Mouse (Mus musculus) c-Kit-positive CD71-positive TER-119-negative erythroid progenitor cells, embryonic 14.5 days (primary cell): ENCODE measurements around the gene Vac14.

Source experiments
- DNase-seq: peaks from one replicate; pipeline ENCODE4 v3.0.0-alpha.2; 2013; ENCODE audit warnings: low read depth

Gene Vac14

DNA sequence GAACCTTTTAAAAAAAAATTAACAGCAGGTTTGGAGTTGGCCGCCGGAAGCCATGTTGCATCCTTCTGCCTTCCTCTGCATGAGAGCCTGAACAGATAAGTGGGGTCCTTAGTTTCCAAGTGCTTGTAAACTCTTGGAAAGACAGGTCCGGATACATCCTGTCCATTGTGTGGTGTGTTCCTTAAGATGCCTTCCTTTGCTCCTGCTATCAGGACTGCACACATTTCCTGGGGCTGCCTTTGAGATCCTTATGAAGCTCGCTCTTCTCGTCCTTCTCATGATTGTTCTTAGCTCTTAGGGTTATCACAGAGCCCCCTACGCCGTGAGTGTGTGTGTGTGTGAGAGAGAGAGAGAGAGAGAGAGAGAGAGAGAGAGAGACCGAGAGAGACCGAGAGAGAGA, 71.6 kb downstream of the Vac14 start:
- no peak for DNase-seq

DNA sequence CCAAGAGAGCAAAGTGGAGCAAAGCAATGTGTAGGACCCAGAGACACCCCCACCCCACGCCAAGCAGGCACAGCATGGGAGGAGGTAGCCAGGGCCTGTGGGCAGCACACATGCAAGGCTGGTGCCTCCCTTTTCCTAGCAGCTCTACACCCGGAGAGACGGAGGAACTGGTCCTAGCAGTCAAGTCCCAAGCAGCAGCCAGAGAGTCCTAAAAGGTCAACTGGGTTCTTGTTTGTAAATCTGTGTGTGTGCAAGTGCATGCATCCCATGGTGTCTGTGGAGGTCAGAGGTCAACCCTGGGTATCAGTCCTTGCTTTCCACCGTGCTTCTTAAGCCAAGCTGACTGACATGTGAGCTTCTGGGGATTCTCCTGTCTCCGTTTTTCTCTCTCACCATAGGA, 75.8 kb downstream of the Vac14 start:
- no peak for DNase-seq

DNA sequence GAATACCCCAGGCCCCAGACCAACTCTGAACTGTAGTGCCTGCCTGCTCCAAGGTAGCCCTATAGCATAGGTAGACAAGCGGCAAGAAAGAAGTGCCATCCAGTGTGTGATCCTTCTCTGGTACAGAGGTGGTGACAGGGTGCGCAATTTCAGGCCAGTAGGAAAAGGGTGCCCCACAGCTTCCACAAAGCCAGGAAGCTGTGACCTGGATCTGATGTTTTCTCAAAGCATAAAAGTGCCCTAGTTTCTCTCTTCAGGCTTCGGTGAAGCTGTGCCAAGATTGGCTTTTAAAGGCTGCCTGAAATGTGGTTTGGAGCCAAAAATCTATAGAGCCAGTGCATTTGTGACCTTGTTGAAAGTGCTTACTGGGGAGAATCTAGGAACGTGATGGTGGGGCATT, 76.4 kb downstream of the Vac14 start:
- DNase-seq, result no peak

DNA sequence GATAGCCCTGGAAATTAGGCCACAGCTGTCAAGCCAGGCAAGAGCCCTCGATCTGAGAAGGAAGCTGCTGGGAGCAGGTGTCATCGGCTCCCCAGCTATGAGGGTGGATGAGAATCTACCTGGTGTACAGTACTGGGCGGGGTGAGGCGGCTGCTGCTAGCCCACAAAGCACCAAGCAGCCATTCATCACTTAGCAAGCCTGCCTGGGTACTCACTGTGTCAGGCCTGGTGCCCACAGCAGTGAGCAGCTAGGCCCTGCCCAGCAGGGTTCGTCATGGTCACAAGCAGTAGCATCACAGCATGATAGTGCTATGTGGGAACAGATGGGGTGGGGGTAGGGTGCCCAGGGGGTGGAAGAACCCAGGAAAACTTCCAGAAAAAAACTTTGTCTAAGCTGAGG, 77.0 kb downstream of the Vac14 start:
- DNase-seq, result no peak

DNA sequence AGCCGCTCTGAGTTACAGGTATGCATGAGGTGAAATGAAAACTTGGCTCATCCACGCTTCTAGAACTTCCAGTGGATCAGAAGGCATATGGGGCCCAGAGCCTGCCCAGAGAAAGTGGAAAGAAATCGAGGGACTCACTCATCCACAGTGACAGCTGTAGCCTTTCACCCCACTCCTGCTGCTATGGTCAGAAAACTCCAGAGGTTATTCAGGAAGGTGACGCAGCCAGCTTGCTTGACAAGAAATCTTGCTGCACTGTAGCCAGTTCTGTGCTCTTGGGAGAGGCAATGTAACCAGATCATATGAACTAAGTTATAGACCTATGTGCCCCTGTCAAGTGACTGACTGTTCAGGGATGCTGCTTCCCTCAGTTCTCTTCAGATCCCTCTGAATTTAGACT, 77.7 kb downstream of the Vac14 start:
- no peak for DNase-seq

DNA sequence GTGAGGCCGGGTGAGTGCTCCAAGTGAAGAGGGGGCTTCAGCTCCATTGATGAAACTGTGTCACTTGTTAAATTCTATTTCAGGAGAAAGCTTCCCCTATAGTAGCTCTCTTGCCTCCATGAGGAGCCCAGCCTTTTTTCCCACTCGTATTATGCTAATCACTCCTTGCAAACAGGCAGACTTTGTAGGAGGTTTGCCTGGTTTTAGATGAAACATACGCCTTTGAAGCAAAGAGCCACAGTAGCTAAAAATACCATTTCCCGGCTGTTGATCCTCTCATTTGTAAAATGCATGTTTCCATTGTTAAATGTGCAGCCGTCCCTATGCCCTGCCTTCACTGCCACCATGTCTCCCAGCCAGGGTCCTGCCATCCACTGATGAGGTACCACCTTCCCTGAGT, 79.2 kb downstream of the Vac14 start:
- DNase-seq, result no peak

DNA sequence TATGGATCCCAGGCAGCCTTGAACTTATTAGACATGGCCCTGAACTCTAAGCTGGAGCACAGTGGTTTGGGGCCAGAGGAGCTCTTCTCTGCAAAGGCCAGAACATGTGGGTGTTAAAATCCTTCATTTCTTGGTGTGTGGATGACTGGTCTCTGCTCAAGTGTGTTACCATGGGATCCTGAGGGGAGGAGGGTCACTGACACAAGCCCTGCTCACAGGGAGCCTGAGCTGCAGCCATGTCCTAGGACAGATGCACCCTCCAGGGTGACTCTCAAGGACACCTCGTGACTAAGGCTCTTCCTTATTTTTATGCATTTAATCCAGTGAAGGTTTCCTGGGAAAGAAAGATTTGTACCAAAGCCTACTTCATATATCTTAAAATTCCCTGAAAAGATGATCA, 79.7 kb downstream of the Vac14 start:
- no peak for DNase-seq

DNA sequence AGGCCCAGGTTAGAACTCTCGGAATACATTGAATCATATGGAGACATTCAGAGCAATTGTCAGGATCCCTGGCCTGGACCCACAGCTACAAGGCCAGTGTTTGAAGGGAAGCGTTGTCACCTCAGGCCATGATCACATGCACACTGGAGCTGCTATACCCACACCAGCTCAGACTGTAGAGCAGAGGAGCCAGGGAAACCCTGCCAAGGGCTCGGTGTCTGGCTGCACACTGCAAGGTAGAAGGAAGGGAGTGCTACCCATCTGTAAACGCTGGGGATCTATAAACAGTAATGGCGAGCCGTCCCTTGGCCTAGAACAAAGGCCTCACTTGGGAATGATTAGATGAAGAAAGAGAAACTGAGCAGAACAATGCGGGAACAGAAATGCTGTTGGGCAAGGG, 81.1 kb downstream of the Vac14 start:
- DNase-seq, result no peak

DNA sequence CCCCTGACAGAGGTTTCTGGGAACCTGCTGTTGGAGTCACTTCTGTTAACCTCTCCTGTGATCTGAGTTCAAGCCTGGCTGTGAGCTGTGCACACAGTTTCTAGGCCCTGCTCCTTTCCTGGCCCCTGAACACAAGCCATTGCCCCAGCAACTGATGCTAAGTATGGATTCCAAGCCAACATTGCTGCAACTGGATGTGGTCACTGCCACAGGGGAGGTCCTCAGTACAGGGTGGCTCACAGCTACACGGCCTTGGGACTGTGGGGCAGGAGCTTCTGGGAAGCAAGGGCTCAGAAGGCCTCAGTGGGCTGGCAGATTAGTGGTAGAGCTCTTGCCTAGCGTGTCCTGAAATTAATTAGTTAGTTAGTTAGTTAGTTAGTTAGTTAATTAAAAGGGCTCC, 82.2 kb downstream of the Vac14 start:
- no peak for DNase-seq

DNA sequence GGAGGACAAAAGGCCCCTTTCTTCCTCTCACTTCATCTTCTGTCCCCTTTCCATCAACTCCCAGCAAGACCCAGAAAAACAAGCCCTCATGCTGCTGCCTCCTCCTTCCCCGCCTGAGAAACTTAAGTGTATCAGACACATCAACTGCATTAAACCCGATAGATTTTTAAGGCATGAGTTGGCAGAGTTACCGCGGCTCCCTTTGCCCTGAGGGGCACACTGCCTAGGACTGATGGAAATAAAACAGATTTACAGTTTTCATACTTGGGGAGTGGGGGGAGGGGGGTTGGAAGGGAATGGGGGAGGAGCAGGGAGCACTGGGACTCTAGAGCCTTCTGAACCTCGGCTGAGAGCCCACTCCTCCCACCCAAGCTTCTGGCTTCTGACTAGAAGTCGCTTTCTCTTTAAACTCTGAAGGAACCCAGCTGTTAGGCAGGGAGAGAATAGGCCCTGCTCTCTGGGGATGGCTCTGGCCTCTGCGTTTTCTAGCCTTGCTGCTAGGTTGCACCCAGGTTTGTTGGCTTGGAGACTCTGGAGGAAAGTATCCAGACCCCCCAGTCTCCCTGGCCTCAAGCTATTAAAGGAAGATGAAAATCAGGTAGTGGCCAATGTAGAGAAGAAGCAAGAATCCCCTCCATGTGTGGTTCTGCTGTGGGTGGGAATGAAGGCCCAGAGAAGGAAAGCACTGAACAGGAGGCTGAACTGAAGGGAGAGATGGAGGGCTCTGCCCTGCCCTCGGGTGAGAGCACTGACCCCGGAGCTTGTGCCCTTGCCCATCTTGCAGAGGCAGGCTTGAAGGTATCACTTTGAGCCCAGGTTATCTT, 84.5 kb downstream of the Vac14 start:
- DNase-seq, result no peak

DNA sequence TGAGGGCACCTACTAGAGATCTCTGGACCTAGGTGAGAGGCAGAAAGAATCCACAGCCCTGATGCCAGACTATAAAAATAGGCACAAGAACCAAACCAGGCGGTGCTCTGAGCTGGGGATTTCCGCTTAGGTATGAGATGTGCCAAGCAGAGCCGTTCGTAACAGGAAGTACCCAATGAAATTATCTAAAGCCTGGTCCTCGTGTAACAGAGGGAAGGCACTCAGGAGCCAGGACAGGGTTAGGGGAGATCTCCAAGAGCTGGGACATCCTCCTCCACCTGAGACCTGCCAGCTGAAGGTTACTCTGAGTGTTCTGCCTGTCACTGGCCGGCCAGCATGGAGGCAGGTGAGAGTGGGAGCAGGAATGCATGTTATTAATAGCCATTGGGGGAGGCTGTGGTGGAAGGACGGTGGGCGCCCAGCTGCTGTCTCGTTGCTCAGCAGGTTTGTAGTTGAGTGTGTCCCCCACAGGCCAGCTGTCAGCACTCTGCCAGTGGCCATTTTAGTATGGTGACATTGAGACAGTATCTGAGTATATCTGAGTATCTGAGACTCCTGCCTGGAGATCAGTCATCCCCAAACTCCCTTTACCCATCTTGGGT, 85.2 kb downstream of the Vac14 start:
- no peak for DNase-seq

DNA sequence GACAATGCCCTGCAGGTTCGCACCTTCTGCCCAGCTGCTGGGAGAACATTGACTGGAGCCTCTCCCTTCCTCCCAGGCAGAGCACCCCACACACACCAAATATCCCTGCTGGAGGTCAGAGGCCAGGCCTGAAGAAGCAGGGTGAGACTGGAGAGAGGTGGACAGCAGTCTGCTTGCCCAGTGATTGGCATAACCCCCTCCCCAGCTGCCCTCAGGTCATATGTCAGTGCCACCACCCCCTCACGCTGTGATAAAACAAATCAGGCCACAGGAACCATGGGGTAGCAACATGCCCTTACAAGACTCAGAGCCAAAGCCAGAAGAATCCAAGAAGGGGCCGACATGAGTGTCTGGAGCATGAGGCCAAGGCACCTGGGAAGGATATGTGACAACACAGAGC, 85.7 kb downstream of the Vac14 start:
- DNase-seq, result no peak

DNA sequence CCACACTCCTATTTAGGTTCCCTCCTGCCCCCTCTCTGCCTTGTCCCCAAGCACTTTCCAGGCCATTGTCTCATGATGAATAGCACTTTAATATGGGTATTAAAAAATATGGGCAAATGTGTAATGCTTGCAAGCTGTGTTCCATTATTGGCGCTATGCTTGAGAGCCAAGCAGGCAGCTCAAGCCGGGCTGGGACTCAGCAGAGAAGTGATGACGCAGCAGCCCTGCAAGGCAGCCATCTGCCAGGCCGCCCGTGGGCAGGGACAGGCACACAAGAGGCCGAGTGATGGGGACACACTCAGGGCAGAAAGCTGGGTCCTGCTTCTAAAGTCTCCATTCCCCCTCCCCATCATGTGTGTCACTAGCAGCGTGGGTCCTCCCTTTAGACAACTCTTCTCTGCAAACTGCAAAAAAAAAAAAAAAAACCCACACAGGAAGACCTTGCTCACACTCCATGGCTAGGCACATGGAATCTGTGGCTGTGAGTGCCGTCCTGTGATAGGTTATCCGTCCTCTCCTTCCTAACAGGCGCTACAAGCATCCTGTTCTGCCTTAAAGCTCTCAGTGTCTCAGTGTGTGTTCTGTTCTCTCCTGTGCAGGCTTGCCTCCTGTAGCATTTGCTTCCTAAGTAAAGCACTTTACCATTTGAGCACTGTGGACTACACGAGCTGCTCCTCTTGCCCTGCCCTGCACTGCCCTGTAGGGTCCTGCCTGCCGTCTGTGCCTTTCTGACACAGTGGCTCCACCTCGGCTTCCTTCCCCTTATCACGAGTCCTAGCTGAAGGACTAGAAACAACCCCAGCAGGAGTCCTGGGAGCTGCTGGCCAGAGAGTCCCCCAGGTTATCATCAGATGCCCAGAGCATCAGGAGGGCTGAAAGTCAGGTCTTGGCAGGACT, 87.3 kb downstream of the Vac14 start:
- no peak for DNase-seq

DNA sequence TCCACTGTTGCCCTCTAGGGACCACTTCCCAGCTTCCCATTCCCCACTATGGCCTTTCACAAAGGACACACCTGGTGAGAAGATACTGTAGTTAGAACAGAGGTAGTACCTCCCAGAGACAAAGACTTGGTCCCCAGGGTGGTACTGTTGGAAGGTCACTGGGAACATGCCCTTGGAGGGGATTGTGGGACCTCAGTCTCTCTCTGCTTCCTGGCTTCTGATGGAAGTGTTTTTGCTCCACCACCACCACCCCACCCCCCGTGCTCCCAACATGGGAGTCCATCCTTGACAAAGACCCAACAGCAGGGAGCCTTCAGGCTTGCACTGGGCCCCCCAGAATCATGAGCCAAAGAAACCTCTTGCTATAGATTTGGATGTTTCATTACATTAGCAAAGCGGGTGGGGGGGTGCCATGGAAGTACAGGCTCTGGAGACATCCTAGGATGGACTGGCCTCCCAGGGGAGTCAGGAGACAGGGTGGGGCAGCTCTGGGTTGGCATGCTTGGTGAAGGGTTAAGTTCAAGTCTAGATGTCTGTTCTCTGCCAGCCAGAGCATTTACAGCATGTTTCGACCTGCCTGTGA, 88.0 kb downstream of the Vac14 start:
- no peak for DNase-seq

DNA sequence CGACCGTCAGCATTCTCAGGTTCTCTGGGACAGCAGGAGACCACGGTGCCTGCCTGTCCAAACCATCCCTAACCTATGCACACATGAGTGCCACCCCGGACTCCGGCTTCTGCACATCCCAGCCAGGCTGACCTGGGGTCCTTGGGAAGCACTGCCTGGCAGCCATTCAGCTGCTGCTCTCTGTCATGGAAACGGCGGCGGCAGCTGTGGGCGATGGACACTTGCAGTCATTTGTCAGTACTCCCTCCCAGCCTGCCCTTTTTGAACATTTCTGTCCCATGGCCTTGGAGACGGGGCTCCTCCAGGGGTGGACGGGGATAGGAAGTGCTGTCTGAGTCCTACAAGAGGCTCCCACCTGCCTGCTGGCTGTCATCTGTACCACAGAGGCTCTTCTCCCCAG, 90.0 kb downstream of the Vac14 start:
- DNase-seq, result no peak

DNA sequence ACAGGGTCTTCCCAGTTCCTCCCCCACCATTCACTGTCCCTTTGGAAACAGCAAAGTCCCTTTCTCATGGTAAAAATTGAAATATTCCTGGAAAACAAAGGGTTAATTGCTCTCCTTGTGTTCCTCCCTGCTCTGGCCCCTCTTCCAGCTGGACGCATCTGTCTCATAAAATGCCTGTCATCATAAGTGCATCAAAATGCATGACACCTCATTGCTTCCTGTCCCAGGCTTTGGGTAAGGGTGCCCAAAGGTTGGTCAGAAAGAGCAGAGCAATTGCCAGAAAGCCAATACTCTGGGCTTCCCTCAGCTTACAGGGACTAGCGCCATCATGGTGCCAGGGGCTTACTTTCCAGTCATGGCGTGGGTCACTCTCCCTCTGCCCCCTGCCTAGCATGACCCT, 92.2 kb downstream of the Vac14 start:
- no peak for DNase-seq

DNA sequence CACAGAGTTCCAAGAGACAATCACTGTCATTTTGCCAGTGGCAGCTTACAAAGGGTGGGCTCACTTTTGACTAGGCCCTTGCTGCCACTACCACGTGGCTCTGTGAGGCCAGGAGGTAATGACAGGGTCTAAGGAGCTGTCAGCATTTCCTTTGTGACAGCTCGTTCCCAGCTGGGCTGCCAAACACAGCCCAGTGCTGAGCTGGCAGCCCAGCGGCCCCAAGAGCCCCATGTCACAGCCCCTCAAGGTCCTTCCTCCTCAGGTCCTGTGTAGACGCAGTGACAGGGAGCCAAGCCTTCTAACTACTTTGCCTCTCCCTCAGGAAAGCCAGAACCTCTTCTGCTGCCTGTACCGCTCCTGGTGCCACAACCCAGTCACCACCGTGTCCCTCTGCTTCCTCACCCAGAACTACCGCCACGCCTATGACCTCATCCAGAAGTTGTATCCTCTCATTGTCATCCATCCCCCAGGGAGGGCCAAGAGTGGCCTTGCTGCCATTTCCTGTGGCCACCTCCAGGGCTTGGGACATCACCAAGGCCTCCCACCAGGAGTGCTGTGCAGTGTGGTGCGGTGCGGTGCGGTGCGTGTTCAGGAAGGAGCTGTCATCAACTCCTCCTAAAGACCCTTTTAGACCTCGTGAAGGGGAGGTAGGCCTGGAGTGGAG, 93.0 kb downstream of the Vac14 start:
- DNase-seq, result no peak

DNA sequence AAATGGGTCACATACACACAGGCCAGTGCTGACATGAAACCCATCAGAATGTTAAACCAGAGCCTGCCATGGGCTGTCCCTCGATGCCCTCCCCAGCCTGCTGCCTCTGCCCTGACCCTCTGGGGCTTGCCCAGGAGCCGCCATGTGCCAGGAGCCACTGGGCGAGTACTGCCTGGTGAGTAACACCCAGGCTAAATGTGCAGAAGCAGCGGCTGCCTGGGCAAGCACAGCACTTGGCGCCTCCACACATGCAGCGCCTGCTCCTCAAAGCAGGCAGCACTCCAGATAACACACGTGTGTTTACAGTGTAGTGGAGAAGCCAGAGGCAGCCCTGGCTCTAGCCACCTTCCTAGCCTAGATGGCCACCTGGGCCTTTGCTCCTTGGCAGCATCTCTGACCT, 94.7 kb downstream of the Vac14 start:
- DNase-seq, result no peak

DNA sequence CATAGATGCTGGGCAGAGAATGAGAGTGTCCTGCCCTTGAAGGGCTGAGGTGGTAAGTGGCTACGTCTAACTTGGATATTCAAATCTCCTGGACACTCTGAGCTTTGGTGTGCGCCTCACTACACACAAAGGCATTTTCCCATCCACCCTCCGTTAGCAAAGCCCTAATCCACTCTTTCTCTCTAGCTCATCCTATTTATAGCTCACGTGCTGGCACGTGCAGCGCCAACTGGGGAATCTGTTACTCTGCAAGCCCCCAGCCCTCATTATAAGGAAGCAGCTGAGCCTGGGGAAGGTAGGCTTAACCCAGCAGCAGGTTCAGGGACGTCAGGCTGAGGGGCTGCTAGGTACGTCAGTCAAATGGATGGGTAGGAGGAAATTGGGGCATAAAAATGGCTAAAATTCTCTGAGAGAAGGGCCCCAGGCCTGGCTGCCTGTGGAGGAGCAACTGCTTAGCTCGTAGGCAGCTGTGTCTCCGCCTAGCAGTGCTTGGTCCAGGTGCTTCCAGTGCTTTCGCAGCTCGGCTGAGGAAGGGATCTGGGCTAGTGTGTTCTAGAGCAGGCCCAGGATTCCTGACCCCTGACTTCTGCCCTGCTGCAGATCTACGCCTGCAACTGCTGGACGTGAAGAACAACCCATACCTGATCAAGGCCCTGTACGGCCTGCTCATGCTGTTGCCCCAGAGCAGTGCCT, 96.6 kb downstream of the Vac14 start:
- no peak for DNase-seq

DNA sequence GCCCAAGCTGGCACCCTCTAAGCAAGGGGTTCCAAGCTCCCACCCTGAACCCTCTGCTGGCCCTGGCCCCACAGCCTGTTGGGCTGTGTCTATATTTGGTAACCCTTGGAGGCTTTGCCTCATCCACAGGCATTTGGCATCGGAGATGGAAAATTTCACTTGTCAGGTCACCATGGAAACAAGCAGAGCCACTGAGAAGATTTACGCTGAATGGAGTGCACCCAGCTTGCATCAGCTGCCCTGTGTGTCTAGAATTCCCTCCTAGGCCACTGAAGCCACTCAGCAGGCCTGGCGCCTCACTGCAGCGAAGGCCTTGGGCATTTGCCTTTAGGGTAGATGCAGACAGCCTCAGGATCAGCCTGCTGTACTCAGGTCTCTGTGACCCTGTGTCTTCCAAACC, 97.7 kb downstream of the Vac14 start:
- DNase-seq, result no peak

DNA sequence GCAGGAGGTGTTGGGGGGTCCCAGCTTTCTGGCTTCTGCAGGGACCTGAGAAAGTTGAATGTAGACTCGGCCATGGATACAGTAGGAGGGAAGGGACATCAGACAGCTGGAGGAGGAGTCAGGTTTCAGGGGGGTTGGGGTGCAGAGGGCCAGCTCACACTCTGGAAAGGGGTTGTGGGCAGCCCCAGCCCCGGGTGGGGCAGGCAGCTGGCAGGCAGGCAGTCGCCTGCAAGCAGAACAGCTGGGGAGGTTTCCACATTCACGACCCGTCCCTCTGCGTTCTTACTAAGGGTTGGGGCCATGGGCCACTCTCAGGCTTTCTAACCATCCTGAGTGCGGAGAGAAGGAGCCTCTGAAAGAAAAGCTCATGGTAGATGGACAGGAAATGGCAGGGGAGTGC, 98.7 kb downstream of the Vac14 start:
- DNase-seq, result no peak
